Mouse (Mus musculus): ENCODE data around the gene Clk2. TPM values are rescaled to one million over a fixed set of nuclear protein-coding genes. Genes with fewer than 3 reads are reported as not detected.

The Clk2 gene
- polyA plus RNA-seq, 1 experiment, result 68.0 TPM

GRCm38 (mm10) chr3:89183058-89183958, 18.7 kb downstream of the Clk2 start, which contains the start of gene Fam189b:
Gene Fam189b (plus strand): TSS chr3:89183143.
- H3K27ac ChIP-seq (ENCODE audit: insufficient read depth, low read length), result peak within 1 kb of the TSS; percentile 29
- TF ChIP-seq POLR2A (IDR thresholded peaks at IDR 0.05; ENCODE audit: extremely low read depth, insufficient read depth, low read length), result peak; percentile 94
- no peak for TF ChIP-seq CTCF (IDR thresholded peaks at IDR 0.05; ENCODE audit: extremely low read depth, insufficient read depth, low read length)
- H3K4me3 ChIP-seq (ENCODE audit: insufficient read depth, low read length), result peak within 1 kb of the TSS; percentile 59

GRCm38 (mm10) chr3:89183959-89184315, 19.3 kb downstream of the Clk2 start:
- TF ChIP-seq POLR2A (IDR thresholded peaks at IDR 0.05; ENCODE audit: extremely low read depth, insufficient read depth, low read length) (no peak), CTCF (IDR thresholded peaks at IDR 0.05; ENCODE audit: extremely low read depth, insufficient read depth, low read length) (no peak)
- Histone ChIP-seq H3K27ac (ENCODE audit: insufficient read depth, low read length) (peak overlapping the region; percentile 29; the same call in 1 of the 2 replicates), H3K4me1 (ENCODE audit: control insufficient read depth, insufficient read depth, low read length) (no peaks in the 10 kb centered on the region), H3K4me3 (ENCODE audit: insufficient read depth, low read length) (peak overlapping the region; percentile 59)

More at GRCm38 (mm10) chr3:89183058-89183958, 18.7 kb downstream of the Clk2 start, which contains the start of gene Fam189b:
- H3K4me1 ChIP-seq (ENCODE audit: control insufficient read depth, insufficient read depth, low read length), result no peaks in the 10 kb centered on the region; the same call in 1 of the 2 replicates

- TF ChIP-seq POLR2A (IDR thresholded peaks at IDR 0.05; ENCODE audit: extremely low read depth, insufficient read depth, low read length) (no peak), CTCF (IDR thresholded peaks at IDR 0.05; ENCODE audit: extremely low read depth, insufficient read depth, low read length) (no peak)
- Histone ChIP-seq H3K4me1 (ENCODE audit: control insufficient read depth, insufficient read depth, low read length) (no peaks in the 10 kb centered on the region), H3K27ac (ENCODE audit: insufficient read depth, low read length) (no peak overlapping the region), H3K4me3 (ENCODE audit: insufficient read depth, low read length) (no peak overlapping the region)
Measured at GRCm38 (mm10) chr3:89187197-89187596, 22.6 kb downstream of the Clk2 start.

- no peak for TF ChIP-seq CTCF (IDR thresholded peaks at IDR 0.05; ENCODE audit: extremely low read depth, insufficient read depth, low read length)
- TF ChIP-seq POLR2A (IDR thresholded peaks at IDR 0.05; ENCODE audit: extremely low read depth, insufficient read depth, low read length), result no peak
- Histone ChIP-seq H3K27ac (ENCODE audit: insufficient read depth, low read length) (no peak overlapping the region), H3K4me3 (ENCODE audit: insufficient read depth, low read length) (no peak overlapping the region), H3K4me1 (ENCODE audit: control insufficient read depth, insufficient read depth, low read length) (no peaks in the 10 kb centered on the region)
Measured at GRCm38 (mm10) chr3:89187690-89188477, 23.3 kb downstream of the Clk2 start.

GRCm38 (mm10) chr3:89188478-89188875, 23.9 kb downstream of the Clk2 start:
- no peak for TF ChIP-seq POLR2A (IDR thresholded peaks at IDR 0.05; ENCODE audit: extremely low read depth, insufficient read depth, low read length)
- no peak overlapping the region for H3K27ac ChIP-seq (ENCODE audit: insufficient read depth, low read length)
- H3K4me1 ChIP-seq (ENCODE audit: control insufficient read depth, insufficient read depth, low read length), result no peaks in the 10 kb centered on the region
- H3K4me3 ChIP-seq (ENCODE audit: insufficient read depth, low read length), result no peak overlapping the region

- H3K27ac ChIP-seq (ENCODE audit: insufficient read depth, low read length), result no peak overlapping the region
- no peak overlapping the region for H3K4me3 ChIP-seq (ENCODE audit: insufficient read depth, low read length)
- TF ChIP-seq CTCF (IDR thresholded peaks at IDR 0.05; ENCODE audit: extremely low read depth, insufficient read depth, low read length), result no peak
- no peak for TF ChIP-seq POLR2A (IDR thresholded peaks at IDR 0.05; ENCODE audit: extremely low read depth, insufficient read depth, low read length)
- no peaks in the 10 kb centered on the region for H3K4me1 ChIP-seq (ENCODE audit: control insufficient read depth, insufficient read depth, low read length)
Measured at GRCm38 (mm10) chr3:89190436-89190835, 25.8 kb downstream of the Clk2 start.

- no peak overlapping the region for H3K4me3 ChIP-seq (ENCODE audit: insufficient read depth, low read length)
- no peak overlapping the region for H3K27ac ChIP-seq (ENCODE audit: insufficient read depth, low read length)
- H3K4me1 ChIP-seq (ENCODE audit: control insufficient read depth, insufficient read depth, low read length), result no peaks in the 10 kb centered on the region
- TF ChIP-seq CTCF (IDR thresholded peaks at IDR 0.05; ENCODE audit: extremely low read depth, insufficient read depth, low read length) (no peak), POLR2A (IDR thresholded peaks at IDR 0.05; ENCODE audit: extremely low read depth, insufficient read depth, low read length) (no peak)
Measured at GRCm38 (mm10) chr3:89193351-89193750, 28.8 kb downstream of the Clk2 start.

- H3K4me3 ChIP-seq (ENCODE audit: insufficient read depth, low read length), result no peak overlapping the region
- no peaks in the 10 kb centered on the region for H3K4me1 ChIP-seq (ENCODE audit: control insufficient read depth, insufficient read depth, low read length)
- TF ChIP-seq CTCF (IDR thresholded peaks at IDR 0.05; ENCODE audit: extremely low read depth, insufficient read depth, low read length) (0 out of 2 replicates have a peak, but pooled peaks have one; percentile 7), POLR2A (IDR thresholded peaks at IDR 0.05; ENCODE audit: extremely low read depth, insufficient read depth, low read length) (no peak)
- H3K27ac ChIP-seq (ENCODE audit: insufficient read depth, low read length), result no peak overlapping the region
Measured at GRCm38 (mm10) chr3:89193853-89194252, 29.3 kb downstream of the Clk2 start.

- TF ChIP-seq CTCF (IDR thresholded peaks at IDR 0.05; ENCODE audit: extremely low read depth, insufficient read depth, low read length), result peak; percentile 61
- peak; percentile 84 for TF ChIP-seq POLR2A (IDR thresholded peaks at IDR 0.05; ENCODE audit: extremely low read depth, insufficient read depth, low read length)
- H3K4me1 ChIP-seq (ENCODE audit: control insufficient read depth, insufficient read depth, low read length), result no peaks in the 10 kb centered on the region
- peak overlapping the region; percentile 40 for H3K4me3 ChIP-seq (ENCODE audit: insufficient read depth, low read length)
- H3K27ac ChIP-seq (ENCODE audit: insufficient read depth, low read length), result no peak overlapping the region
Measured at GRCm38 (mm10) chr3:89195979-89196877, 31.6 kb downstream of the Clk2 start.

All from cortical plate, adult 2 months (tissue).